Mouse (Mus musculus): ENCODE data around the gene Itpr1.

Gene Itpr1

DNA sequence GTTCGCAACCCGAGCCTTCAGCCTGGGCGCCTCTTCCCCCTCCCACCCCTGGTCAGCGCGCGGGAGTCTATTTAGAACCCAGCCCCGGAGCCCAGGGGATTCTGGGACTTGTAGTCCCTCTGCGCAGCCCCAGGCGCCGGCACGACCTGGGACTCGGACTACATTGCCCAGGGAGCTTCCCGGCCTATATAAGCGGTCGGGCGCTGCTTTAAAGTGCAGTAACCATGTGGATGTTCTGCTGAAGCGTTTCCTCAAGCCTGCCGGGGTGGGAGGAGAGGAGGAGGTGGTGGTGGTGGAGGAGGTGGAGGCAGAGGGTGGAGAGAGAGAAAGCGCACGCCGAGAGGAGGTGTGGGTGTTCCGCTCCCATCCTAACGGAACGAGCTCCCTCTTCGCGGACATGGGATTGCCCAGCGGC lies at the start of gene Itpr1:
Gene Itpr1 (plus strand): TSS at position 216 of the 415 bp plus-strand sequence.
- peak; percentile 94 to 95 for DNase-seq (ENCODE audit: low spot score in 2 of 2)

DNA sequence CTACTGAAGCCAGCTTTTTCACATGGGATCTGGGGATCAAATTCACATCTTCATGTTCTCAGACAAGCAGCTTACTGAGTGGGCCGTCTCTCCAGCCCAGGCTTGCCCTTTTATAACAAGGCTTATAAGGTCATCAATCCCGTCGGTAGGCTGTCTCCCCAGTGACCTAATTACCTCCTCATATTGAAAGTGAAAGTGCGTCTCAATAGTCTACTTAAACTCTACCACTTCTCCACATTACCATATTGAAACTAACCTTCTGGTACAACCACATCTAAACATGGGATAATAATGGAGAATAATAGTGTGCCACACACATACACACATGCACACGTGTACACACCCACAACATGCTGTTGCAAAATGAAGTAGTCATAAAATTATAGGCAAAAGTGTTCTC lies 48.0 kb upstream of the Itpr1 start:
- DNase-seq (ENCODE audit: low spot score in 2 of 2): no peak

DNA sequence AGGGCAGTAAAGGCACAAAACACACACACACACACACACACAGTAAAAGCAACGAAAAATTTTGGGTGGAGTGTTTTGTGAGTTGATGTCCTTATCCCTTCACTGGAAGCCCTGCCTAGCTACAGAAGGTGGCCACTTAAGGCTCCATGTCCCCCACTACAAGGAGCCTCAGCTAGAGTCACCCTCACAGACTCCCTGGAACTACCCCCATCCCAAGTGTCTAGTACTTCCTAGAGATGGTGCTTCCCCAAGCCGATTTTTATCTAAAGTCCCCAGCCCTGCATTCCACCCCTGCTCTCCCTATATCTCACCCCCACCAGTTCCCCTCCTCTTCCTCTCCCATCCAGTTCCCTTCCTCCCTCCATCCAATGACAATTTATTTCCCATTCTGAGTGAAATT lies 47.3 kb upstream of the Itpr1 start:
- no peak for DNase-seq (ENCODE audit: low spot score in 2 of 2)

DNA sequence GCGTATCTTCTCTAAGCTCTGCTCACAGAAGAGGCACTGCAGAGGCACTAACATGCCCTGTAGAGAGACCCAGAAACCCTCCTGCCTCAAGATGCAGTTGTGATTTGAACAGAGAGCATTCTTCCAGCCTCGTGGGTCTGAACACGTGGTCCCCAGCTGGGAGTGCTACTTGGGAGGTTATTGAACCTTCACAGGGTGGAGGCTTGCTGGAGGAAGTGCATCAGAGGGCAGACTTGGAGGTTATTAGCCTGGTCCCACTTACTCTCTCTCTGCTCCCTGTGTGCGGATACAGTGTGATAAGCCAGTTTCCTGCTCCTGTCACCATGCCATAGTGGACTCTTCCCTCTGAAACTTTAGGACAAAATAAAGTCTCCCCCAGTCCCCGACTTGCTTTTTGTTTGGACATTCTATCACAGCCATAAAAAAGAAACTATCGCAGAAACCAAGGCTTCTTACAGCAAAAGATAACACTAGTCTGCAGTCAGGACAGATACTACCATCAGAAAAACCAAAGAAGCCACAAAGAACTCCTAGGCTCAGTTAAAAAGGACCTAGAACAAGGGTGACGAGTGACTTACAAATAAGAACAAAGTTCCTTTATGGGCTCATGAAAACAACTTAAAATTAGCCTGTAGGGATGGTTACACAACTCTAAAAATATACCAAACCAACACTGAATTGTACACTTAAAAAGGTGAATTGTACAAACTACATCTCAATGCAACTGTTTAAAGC lies 44.8 kb upstream of the Itpr1 start:
- no peak for DNase-seq (ENCODE audit: low spot score in 2 of 2)

DNA sequence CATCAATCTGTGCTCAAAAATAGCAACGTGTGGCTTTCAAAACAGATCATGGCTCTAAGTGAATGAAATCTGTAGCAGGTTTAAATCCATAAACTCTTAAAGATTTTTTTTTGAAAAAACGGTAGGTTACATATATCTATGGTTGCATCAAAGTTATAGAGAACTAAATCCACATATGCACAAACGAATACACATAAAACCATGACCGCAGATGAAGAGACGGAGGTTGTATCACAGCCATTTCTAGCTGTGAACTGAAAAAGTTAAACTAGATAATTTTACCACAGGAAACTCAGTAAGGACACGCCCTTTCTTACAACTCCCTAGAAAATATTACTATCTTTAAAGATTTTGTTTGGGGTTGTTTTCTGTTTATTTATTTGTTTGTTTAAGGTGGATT lies 44.2 kb upstream of the Itpr1 start:
- DNase-seq (ENCODE audit: low spot score in 2 of 2): no peak

DNA sequence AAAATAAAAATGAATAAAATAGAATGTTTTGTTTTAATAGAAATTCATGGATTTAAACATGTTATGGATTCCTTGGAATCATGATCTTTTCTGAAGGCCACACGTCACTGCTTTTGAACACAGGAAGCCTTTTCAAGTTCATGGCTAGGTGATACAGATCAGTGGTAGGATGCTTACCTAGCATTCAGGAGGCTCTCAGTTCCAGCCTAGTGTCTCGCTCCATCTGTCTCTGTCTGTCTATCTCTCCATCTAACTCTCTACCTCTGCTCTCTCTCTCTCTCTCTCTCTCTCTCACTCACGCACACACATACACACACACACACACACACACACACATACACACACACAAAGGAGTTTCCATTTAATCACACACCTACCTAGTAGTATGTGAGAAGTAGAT lies 43.4 kb upstream of the Itpr1 start:
- DNase-seq (ENCODE audit: low spot score in 2 of 2): no peak

DNA sequence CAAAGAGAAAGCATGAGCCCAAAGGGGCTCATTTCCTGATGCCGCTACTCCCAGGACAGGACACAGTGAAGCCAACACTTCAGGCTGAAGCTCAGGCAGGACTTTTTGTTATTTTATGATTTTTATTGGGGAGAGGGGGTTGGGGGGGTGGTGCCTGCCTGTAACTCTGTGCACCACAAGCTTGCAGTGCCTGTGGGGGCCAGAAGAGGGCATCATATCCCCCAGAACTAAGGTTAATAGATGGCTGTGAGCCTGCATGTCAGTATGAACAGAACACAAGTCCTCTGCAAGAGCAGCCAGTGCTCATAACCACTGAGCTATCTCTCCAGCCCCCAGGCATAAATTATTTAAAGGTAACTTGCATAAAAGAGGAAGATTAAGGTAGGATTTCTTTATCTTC lies 40.7 kb upstream of the Itpr1 start:
- DNase-seq (ENCODE audit: low spot score in 2 of 2): no peak

DNA sequence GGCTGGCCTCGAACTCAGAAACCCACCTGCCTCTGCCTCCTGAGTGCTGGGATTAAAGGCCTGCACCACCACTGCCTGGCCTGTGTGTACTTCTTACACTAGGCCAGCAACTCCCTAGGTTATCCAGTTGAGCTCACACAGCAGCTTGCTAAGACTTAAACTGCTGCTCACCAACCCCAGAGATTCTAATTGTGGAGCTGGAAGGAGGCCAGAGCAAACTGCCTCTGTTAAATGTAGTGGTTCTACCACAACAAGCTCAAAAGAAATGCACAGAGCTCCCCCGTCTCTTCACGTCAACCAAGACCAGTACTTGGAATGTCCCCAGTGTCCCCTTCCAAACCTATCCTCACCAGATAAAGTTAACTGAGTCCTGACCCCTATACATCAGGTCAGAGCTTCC lies 38.7 kb upstream of the Itpr1 start:
- DNase-seq (ENCODE audit: low spot score in 2 of 2): no peak

DNA sequence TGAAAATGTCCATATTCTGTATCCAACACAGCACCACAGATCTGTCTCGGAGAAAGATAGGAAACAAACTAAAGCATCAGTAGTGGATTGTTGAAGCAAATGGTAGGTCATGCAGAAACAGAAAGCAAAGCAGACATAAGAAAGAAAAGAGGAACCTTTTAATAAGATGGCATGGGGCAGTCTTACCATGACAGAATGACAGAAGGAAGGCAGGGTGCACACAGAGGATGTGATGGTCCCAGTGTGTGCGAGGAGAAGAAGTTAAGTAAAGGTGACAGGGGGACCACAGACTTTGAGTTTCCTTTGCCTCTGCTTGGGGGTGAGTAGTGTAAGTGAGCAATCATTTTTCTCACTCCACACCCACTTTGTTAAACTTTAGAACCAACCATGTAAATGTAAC lies 33.8 kb upstream of the Itpr1 start:
- no peak for DNase-seq (ENCODE audit: low spot score in 2 of 2)

DNA sequence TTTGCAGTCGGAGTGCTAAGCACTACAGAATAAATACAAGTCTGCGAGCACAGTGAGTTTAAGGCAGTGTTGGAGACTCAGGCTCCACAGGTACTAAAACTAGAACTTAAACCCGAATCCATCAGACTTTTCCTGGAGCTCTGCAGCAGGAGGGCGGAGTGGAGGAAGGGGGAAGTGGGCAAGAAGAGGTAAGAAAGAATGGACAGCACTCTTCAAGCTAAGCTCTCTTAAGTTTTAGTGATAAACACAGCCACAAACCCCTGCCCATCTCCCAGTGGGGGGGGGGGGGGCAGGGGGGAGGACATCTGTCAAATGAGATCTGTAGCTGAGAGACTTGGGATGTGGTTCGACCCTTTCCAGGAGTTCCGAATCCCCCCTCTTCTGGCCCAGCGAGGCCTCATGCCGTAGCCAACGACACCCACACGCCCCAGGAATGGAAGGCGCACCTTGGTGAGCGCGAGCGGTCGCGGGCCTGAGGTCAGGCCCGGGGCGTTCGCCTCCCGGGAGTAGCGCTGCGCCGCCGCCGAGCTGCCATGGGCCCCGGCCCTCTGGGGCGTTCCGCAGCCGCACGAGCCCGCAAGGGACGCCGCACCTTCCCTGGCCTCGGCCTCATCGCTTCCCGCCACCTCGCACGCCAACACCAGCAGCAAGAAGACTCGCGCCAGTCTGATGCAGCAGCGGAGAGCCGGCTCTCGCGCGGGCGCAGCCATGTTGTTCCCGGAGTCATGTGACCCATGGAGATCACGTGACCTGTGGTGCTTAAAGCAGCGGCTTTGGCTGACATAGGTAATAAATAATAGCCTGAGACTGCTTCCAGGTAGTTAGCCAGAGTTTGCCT lies 27.8 kb upstream of the Itpr1 start, which contains the start of gene Sumf1:
Gene Sumf1 (minus strand): TSS at position 736 of the 838 bp plus-strand sequence.
- peak; percentile 78 to 87 for DNase-seq (ENCODE audit: low spot score in 2 of 2)

DNA sequence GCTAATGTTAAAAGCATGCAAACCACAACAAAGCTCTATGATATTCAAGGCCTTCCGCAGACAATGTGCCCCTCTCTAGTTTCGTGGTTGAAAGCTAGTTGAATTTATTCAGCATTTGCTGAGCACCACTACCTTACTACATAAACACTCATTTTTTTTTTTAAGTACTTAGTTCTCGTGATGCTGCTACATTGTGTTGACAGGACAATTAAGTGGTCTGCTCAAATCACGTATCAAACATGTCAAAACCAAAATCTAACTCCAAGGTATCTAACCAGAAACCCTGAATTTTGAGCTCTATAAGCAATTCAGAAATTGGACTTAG lies 27.2 kb upstream of the Itpr1 start:
- DNase-seq (ENCODE audit: low spot score in 2 of 2): no peak

DNA sequence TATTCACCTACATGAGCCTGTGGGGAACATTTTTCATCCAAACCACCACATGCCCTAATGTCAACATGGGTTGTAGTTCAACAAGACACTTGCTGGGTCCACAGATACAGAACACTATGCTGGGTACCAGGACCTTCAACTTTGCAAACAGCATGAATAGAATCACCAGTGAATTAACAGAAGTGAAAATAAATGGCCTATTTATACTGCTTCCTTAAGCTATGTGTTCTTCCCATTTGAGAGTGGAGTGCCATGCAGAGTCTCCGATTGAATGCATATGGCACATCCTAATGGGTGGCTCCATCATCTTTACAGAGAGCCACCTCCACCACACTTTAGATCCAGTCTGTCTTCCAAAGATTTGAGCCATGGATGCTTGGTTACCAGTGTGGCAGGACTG lies 22.2 kb upstream of the Itpr1 start:
- DNase-seq (ENCODE audit: low spot score in 2 of 2): no peak

DNA sequence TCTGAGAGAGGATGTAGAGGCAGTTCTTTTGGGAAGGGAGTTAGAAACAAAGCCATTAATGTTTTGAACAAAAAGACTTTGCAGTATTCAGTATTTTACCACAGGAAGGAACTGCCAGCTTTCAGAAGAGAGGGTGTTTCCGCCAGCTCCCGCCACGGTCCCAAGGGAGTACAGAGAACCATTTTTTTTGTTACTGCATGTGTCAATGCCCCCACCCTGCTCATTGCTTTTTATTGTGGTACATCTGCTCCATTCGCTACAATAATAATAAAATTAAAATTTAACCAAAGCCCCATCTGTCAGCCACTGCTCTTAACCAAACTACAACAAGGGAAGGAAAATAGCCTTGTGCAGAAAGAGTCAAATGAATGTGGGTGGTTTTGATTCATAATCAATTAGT lies 20.3 kb upstream of the Itpr1 start:
- DNase-seq (ENCODE audit: low spot score in 2 of 2): no peak

DNA sequence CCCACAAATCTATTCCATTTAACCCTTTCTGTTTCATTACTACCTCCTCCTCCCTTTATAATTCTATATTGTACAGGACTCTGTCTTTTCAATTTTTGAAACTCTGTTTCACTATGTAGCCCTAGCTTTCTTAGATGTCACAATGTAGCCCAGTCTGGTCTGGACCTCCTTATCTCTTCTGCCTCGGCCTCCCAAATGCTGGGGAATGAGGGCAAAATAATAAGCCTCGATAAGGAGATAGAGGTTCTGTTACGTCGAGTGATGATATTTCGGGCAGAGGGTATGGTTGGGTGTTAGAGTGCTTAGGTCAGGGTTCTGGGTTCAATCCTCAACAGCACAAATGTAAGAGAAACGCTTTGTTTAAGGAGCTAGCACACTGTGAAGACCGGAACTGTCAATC lies 16.2 kb upstream of the Itpr1 start:
- DNase-seq (ENCODE audit: low spot score in 2 of 2): no peak

DNA sequence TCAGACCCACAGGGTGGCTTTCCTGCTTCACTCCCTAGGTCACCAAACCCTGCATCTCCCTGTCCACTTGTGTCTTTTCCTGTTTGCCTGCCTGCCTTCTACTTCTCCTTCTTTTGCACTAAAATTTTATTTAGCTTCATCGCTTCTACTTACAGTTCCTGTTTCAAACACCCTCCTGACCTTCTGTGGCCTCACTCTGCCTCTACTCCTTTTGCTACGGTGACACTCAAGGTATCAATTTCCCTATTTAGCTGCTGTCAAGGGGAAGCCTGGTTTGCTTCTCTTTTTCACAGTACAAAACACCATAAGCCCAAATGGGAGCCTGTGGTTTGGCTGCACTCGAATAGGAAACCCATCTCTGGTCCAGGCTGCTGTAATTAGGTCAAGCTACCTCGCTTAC lies 15.8 kb upstream of the Itpr1 start:
- DNase-seq (ENCODE audit: low spot score in 2 of 2): no peak

DNA sequence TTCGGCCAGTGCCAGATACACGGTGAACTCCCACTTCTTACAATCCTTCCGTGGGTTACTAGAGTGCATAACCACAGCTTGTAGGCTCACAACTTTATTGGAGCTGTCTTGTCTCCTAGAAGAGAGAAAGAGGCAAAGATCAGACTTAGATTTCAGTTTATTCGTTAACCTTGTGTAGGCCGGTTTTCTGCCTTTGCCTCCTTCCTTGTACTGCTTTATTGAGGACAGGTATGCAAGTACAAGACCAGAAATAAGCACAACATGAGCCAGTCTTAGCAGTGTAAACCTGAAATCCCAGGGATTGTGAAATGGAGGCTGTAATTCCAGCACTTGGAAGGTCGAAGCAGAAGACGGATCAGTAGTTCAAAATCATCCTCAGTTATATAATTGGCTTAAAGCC lies 14.6 kb upstream of the Itpr1 start:
- DNase-seq (ENCODE audit: low spot score in 2 of 2): no peak

DNA sequence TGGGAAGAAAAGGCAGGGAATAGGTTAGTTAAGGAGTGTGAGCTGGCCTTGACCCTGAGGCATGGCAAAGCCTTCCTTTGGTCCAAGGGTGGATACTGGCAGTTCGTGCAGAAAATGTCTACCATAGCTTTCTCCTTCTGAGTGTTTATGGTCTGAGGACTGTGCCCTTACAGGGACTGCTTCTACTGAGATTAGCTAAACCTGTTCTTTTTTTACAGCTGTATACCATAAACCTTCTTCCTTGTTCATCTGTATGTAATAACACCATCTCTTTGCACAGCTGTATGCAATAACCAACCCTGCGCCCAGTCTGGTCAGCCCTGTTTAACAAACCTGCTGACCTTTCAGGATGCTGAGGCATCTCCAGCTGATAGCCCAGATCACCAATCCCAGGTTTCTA lies 8.6 kb upstream of the Itpr1 start:
- no peak for DNase-seq (ENCODE audit: low spot score in 2 of 2)

DNA sequence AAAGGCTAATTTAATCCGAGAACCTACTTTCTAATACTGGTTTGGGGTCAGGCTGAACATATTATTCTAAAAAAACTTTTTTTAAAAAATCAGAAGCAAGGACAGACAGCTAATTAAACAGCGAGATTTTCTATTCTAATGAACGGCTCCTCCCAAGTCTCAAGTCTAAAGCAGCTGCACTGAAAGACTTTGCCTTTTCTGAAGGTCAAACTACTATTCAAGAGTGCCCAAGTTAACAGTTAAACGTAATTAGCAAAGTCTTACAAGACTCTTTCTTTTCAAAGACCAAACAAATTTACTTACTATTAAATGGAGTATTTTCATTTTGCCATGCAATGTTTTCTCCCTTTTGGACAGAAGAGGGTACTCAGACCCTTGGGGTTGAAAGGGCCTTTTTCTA lies 6.8 kb upstream of the Itpr1 start:
- no peak for DNase-seq (ENCODE audit: low spot score in 2 of 2)

DNA sequence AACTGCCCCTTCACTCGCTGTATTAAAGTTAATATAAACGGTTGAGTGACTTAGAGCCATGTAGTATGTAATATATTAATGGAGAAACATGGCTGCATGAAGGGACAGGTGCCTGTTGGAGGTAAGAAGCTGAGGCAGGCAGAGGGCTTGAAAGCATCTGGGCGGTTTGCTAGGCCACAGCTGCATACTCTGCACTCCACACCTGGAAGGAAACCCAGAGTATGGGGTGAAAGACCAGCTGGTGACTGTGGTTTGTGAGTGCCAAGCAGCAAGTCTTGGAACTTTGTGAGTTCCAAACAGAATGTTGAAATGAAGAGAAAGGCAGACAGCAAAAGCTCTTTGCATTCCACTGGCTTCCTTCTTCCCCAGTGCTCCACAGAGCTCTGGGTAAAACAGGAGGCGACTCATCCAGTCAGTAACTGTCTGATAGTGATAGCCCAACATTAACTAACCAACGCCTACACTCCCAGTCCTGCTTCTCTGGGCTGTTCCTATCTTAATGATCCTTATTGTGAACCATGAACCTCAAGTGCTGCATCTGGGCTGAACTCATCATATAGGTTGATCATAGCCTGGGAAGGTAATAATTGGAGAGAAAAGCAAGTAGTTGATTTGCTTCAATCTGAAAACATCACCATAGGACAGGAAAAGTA lies 5.9 kb upstream of the Itpr1 start:
- no peak for DNase-seq (ENCODE audit: low spot score in 2 of 2)

DNA sequence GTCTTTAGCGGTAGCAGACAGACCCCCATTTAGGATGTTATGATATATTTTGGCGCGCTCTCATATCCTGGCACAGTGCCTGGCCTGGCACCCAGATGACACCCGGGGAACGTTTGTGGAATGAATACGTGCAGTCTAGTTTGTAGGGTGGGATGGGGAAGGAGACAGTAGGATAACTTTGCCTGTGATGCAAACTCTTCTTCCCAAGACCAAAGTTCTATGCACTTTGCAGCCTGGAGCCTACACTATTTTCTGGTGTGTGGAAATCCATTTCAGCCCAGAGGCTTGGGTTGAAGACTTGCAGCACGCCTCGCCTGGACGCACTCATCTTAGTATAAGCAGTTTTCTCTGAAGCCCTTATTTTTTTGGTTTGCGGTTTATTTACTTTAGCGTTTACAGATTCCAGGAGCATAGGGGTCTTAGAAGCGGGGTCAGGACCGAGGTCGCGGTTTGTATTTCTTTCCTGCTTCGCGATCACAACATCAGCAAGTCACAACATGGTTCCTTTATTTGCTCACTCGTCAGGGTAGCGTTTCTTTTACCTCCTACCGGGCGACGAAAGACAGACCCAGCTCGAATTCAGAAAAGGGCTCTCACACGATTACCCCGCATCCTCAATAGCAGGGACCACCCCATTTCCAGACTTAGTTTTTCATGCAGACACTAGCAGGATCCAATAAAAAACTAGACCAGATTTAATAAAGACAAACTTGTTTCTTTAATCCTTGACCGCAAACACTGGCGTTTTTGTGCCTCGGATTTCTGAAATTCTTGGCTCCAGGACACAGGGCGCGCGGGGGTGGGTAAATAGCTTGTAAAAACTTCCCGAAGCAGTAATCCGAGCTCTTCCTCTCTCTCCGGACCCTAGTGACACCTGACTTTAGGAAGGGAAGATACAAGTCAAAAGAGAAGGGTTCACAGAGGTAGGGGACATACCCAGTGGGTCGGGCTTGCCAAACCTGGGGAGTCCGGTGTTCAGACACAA lies 708 bp upstream of the Itpr1 start:
- DNase-seq (ENCODE audit: low spot score in 2 of 2): peak in 1 of 2 experiments; percentile 20

DNA sequence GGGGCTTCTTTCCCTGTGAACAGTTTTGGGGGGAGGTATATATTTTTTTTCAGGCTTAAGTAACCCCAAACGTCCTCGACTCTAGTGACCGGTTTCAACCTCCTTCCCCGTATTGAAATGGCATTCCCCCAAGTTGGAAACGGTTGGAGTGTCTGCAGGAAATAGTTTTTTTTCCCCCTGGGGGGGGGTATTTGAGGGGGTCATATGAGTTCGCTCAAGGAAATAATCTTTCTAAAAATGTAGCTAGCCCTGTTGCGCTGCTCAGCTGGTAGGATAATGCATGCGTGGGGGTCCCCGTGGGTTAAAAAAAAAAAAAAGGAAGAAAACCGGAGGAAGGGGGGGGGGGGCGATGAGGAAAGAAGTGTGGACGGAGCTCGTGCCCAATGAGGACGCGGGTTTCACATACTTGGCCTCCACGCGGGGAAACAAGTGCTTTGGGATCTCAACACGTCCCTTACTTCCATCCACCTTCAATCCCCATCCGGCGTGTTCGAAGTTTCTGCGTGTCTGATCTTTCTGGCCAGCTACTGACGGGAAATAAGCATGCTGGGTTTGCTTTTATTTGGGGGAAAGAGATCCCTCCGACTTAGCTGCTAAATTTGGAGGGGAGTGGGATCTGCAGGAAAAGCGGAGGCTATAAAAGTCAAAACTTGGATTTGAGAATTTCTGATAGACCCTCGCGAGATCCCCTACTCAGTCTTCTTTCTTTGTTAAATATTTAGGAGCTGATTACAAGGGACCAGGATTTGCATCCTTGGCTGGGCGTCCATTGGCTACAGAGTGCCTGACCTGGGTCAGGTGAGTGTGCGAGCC lies 791 bp downstream of the Itpr1 start:
- DNase-seq (ENCODE audit: low spot score in 2 of 2): no peak
